Mouse (Mus musculus) limb, embryonic 14.5 days (tissue): ENCODE measurements around the gene Gm6685. TPM values are rescaled to one million over a fixed set of nuclear protein-coding genes. Genes with fewer than 3 reads are reported as not detected.

Source experiments
- ATAC-seq: fragments of 200-750 bp; cut with Nextera tagmentation; 2 replicates; pipeline ENCODE4 v1.8.0; 2017; ENCODE audit warnings: low read depth, moderate number of reproducible peaks, moderate TSS enrichment; ENCODE audit not compliant: low FRiP score
- DNase-seq: peaks from one replicate; pipeline ENCODE4 v3.0.0-alpha.2; 2015; ENCODE audit warnings: low spot score
- H3K27ac ChIP-seq: fragments of 300-500 bp; sonication (generic); replicated peaks from 2 replicates; pipeline ENCODE4 v1.5.1; 2014; ENCODE audit warnings: low read depth, mild to moderate bottlenecking, low read length, moderate library complexity, mixed read lengths
- H3K27me3 ChIP-seq: fragments of 300-500 bp; sonication (generic); 2 replicates; pipeline ENCODE4 v1.6.1; 2014; ENCODE audit warnings: low read length, mixed read lengths; ENCODE audit not compliant: control insufficient read depth, insufficient read depth
- H3K36me3 ChIP-seq: fragments of 300-500 bp; sonication (generic); 2 replicates; pipeline ENCODE4 v1.6.1; 2014; ENCODE audit warnings: mild to moderate bottlenecking, low read length, moderate library complexity, mixed read lengths; ENCODE audit not compliant: control insufficient read depth, insufficient read depth
- H3K4me1 ChIP-seq: fragments of 300-500 bp; sonication (generic); 2 replicates; pipeline ENCODE4 v1.6.1; 2014; ENCODE audit warnings: antibody characterized with exemption, low read length, mixed read lengths; ENCODE audit not compliant: control insufficient read depth, insufficient read depth
- H3K4me2 ChIP-seq: fragments of 300-500 bp; sonication (generic); replicated peaks from 2 replicates; pipeline ENCODE4 v1.6.1; 2014; ENCODE audit warnings: low read depth, mild to moderate bottlenecking, low read length, moderate library complexity; ENCODE audit not compliant: severe bottlenecking
- H3K4me3 ChIP-seq: fragments of 300-500 bp; sonication (generic); replicated peaks from 2 replicates; pipeline ENCODE4 v1.5.1; 2014; ENCODE audit warnings: low read length
- H3K9ac ChIP-seq: fragments of 300-500 bp; sonication (generic); 2 replicates; pipeline ENCODE4 v1.6.1; 2014; ENCODE audit warnings: mild to moderate bottlenecking, low read depth, low read length, moderate library complexity; ENCODE audit not compliant: severe bottlenecking
- H3K9me3 ChIP-seq: fragments of 300-500 bp; sonication (generic); 2 replicates; pipeline ENCODE4 v1.6.1; 2016; ENCODE audit warnings: low read length; ENCODE audit not compliant: control insufficient read depth
- POLR2A ChIP-seq: fragments of 200-500 bp; IDR thresholded peaks from 2 replicates; pipeline ENCODE4 v1.8.0; 2012; ENCODE audit warnings: inconsistent platforms, mild to moderate bottlenecking, moderate library complexity, borderline replicate concordance; ENCODE audit not compliant: insufficient read depth, insufficient read length; ENCODE audit errors: extremely low read depth
- WGBS: fragments of 180-500 bp; shearing (Covaris S2); extraction: QIAGEN DNeasy Blood & Tissue Kit; methylation state at CpG from one replicate; pipeline ENCODE4 v1.1.7; 2014; 5-methylcytosine and 5-hydroxymethylcytosine counted together
- polyA plus RNA-seq, 2 experiments: library from polyadenylated mRNA; depleted of rRNA in 1 of 2; stranded (reverse) in 1 of 2; unstranded in 1 of 2; fragments of >200 nt; fragmentation: Nextera tagmentation in 1 of 2; extraction: Ambion mirVana in 1 of 2; gene quantifications; 2 replicates each; pipeline versions ENCODE4 v1.2.1 to v1.2.3; 2012 to 2014

Gm6685 gene
- polyA plus RNA-seq, 2 experiments, result not detected

GRCm38 (mm10) chr11:28307723-28308122 is 31.9 kb downstream of the Gm6685 start:
- DNase-seq, result no peak
- no peak for TF ChIP-seq POLR2A
- no peak for ATAC-seq
- 95% methylated on average over 1 of the region's 1 CpGs for WGBS
- H3K4me1 ChIP-seq, result no peaks in the 10 kb centered on the region
- no peak overlapping the region for H3K9ac ChIP-seq
- no peaks in the 10 kb centered on the region for H3K36me3 ChIP-seq
- H3K4me3 ChIP-seq, result no peak overlapping the region
- H3K9me3 ChIP-seq, result no peaks in the 10 kb centered on the region
- H3K27me3 ChIP-seq, result no peaks in the 10 kb centered on the region
- no peak overlapping the region for H3K27ac ChIP-seq
- no peak overlapping the region for H3K4me2 ChIP-seq

GRCm38 (mm10) chr11:28290440-28290839 is 49.2 kb downstream of the Gm6685 start:
- no peak overlapping the region for H3K4me2 ChIP-seq
- WGBS, result 82% methylated on average over 1 of the region's 1 CpGs

More at GRCm38 (mm10) chr11:28290440-28290839, 49.2 kb downstream of the Gm6685 start:
- Histone ChIP-seq H3K36me3 (no peaks in the 10 kb centered on the region), H3K27ac (no peak overlapping the region), H3K27me3 (no peaks in the 10 kb centered on the region), H3K9ac (no peak overlapping the region), H3K4me3 (no peak overlapping the region), H3K4me1 (no peaks in the 10 kb centered on the region), H3K9me3 (no peaks in the 10 kb centered on the region)
- no peak for ATAC-seq
- DNase-seq, result no peak
- no peak for TF ChIP-seq POLR2A

Other genes with a start within 250 kb of the Gm6685 start
- 1.6 and 1.8 TPM in 2 replicates for gene Ccdc85a, start 244.5 kb upstream of the Gm6685 start, polyA plus RNA-seq (2012; rRNA removed)
- 2.6 and 3.0 TPM in 2 replicates for gene Ccdc85a, start 244.5 kb upstream of the Gm6685 start, polyA plus RNA-seq (2014; fragmentation: Nextera tagmentation; extraction: Ambion mirVana)